Mouse (Mus musculus) hindlimb bud, embryonic 11.5 days (tissue): Measurements from ENCODE around the gene Yipf4.
A peak's percentile ranks its signal among the peaks of the same experiment; 100 is the strongest.

ENCODE experiments used
- DNase-seq: peaks from one replicate; pipeline ENCODE4 v3.0.0-alpha.2; 2012; ENCODE audit warnings: low read depth, low spot score; ENCODE audit errors: extremely low spot score

Yipf4 gene

DNA sequence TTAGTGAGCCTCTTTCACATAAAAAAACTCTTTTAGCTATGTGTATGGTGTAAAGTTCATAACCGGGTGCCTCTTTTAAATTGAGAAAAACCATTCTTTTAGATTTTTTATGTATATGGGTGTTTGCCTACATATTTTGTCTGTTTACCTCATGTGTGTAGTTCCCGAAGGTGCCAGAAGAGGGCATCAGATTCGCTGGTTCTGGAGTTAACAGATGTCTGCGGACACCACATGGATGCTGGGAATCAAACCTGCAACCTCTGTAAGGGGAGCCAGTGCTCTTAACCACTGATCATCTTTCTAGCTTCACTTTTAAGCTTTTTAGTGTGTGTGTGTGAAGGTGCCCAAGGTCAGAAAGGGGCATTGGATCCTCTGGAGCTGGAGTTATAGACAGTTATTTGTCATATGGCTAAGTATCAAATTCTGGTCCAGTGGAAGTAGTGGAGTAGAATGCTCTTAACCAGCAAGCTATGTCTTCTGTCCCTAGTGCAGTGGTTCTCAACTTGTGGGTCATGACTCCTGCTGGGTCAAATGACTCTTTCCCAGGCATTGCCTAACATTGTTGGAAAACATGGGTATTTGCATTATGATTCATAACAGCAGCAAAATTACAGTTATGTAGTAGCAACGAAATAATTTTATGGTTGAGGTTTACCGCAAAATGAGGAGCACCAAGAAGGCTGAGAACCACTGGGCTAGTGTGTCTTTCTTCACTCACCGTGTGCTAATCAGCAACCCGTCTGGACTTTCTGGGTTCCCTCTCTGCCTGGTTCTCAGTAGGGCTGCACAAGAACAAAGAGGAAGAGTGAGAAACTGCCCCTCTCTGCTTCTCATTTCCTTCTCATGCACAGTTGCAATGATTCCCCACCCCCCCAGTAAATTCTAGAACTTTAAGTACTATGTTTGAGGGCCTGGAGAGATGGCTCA is 33.8 kb downstream of the Yipf4 start:
- DNase-seq: no peak

DNA sequence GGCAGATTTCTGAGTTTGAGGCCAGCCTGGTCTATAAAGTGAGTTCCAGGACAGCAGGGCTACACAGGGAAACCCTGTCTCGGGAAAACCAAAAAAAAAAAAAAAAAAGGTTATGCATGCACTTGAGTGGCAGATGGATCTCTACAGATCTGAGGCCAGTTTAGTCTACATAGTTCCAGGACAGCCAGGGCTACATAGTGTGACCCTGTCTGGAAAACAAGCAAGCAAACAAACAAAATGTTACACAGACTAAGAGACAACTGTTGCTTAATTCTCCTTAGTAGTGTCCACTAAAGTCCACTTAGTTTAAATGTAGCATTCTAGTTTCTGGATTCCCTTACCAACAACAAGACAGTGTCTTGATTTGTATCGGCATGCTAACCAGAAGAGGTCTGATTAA is 36.8 kb downstream of the Yipf4 start:
- DNase-seq: no peak

DNA sequence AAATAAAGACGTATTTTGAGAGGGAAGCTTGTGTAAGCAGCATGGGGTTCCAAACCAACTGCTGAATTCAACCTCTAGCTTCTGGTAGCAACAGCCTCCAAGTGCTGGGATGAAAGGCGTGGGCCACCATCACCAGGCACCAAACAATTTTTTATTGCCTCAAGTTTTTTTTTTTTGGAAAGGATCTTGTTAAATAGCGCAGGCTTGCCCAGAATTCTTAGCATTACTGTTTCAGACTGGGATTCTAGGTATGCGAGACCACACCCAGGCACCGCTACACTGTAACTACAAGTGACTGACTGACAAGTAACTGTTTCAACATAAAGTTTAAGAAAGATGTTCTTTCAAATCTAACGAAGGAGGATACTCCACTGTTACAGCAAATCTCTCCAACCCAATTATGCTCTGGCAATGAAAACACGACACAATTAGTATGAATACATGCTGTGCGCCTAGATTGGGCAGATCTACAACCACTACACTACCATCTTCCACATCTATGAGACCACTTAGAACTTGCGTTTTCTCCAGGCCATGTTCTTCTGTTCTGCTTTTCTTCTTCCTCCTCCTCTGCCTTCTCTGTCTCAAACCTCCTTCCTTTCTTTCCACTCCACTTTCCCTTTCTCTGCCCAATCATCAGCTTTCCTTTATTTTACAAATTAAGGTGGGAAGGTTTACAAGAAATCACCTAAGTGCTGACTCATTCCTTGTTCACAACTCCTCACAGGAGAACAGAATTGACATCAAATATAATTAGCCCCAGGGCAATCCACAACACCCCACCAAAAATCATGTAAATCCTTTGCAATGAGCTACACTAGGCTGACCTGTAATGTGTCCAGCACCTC is 37.7 kb downstream of the Yipf4 start:
- no peak for DNase-seq

DNA sequence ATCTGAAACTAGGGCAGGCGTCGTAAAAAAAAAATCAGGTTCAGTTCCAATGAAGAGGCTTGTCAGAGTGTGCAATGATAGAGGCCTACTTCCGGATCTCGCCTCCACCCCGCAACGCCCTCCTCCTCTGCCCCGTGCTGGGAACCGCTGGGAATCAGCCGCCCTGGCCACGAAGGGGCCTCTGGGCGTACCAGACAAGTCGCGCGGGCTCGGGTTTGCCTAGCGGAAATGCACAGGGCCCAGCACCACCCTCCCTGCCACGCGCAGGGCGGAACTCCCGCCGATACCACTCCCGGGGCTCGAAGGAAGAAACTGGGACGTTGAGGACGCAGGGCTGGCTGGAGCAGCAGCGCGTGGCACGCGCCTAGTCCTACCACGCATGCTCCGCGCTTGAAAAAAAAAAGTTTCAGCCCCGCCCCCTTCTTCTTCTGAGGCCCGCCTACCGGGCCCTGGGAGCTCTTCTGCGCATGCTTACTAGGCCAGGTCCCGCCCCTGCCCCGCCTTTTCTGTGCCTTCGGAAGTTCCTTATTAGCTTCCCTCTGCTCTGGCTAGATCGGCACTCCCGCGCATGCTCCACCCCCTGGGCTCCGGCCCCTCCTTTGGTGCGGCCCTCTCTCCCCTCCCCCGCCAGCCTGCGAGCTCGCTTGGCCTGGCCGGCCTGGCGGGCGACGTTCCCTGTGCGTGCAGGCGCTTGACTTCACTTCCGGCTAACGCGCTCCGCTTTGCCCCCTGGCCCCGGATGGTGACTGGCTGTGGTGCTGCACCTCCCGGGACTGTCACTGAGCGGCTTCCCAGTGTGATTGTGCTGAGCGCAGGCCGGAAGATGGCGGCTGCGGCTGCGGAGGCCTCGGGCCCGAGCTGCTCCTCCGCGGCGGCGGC is 38.7 kb downstream of the Yipf4 start, which contains the start of gene Birc6:
Gene Birc6, plus strand, starts transcription at position 567 of the 879 bp plus-strand sequence.
- DNase-seq: peak; percentile 96

DNA sequence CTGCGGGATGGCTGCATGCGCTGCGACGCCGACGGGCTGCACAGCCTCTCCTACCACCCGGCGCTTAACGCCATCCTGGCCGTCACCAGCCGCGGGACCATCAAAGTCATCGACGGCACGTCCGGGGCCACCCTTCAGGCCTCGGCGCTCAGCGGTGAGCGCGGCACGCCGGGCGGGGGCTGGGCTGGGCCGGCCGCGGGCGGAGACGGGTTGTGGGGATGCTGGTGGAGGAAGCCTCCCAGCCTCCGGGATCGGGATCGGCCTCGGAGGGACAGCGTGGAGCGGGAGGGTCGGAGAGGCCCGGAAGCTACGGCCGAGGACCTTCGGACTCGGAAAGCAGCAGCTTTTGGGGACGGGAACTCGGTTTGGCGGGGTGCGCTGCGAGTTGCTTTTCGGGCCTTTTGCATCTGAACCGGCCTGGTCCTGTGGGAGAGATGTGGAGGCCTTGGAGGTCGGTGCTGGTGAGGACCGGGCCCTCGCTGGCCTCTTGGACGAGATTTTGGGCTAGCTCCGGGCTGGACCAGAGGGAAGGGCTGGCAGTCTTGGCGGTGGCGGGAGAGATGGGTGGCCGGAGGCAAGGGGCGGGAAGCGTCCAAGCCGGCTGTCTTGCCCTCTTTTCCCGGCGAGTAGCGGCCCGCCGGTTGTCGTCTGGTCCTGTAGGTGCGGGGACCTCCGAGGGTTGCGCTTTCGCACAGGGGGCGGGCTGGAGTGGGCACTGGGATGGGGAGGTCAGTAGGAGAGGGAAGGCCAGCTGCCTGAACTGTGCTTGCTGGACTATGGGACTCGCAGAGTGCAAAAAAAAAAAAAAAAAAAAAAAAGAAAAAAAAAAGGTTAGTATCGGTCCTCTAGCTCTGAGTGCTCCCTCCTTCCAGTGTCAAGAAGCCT is 39.6 kb downstream of the Yipf4 start:
- no peak for DNase-seq

DNA sequence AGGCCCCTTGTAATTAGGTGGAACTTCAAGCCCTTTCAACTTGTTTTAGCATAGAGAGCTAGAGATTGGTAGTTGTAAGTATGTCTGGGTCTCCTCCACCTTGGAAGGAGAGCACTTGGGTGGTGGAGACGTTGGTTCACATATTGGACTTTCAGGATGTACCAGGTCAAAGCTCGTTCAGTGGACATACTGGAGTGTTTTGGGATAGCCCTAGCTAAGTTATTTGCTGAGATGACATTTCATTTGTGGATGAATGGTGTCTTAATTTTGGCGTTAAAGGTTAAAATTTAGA is 40.2 kb downstream of the Yipf4 start:
- DNase-seq: no peak

DNA sequence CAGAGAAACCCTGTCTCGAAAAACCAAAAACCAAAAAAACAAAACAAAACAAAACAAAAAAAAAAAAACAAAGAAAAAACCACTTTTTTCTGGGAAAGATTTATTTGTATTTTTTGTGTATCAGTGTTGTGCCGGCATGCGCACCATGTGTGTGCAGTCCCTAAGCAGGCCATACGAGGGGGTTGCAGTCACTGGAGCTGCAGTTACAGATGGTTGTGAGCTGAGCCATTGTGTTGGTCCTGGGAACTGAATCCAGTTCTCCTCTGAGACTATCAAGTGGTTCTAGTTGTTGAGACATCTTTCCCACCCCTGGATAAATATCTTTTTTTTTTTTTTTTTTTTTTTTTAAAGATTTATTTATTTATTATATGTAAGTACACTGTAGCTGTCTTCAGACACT is 45.7 kb downstream of the Yipf4 start:
- no peak for DNase-seq

DNA sequence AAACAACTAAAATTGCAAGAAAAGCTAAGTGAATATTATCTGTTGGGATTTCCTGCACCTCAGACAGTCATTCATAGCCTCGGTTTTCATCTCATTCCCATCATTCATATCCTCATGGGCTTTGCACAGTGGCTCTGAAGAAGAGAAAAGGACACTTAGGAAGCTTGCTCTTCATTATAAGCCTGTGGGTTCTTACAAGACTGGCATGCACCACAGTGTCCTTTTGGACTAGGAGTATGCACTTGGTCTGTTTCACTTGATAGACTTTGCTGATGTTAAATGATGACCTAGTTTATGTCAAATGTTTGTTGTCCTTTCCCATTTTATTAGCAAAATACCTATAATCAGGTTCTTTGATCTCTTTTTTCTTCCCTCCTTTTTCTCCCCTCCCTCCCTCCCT is 48.2 kb downstream of the Yipf4 start:
- no peak for DNase-seq

DNA sequence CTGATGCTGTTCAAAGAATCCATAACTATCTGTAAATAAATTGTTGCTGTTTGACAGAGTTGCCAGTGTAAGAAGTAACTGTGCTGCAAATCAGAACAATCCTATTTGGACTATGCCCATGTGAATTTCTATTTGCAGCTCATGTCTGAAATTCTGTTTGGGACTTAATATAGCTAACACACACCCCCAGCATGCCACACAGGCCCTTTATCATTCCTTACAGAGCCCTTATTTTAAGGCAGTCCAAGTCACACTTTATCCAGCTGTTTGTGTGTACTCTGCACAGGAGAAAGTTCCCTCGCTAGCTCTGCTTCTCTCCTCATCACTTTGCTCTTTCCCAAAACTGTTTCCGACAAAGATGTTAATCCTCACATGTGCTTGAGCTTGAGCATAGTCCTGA is 54.3 kb downstream of the Yipf4 start:
- DNase-seq: no peak
